Mouse (Mus musculus) olfactory bulb, adult 2 months (tissue): ENCODE measurements around the gene Map2k7.

Experiments
- CTCF ChIP-seq: fragments of 200-500 bp; IDR thresholded peaks from 2 replicates; pipeline ENCODE4 v1.5.1; 2012; ENCODE audit warnings: low read depth, mild to moderate bottlenecking, low read length, moderate library complexity; ENCODE audit not compliant: insufficient read depth
- POLR2A ChIP-seq: fragments of 200-500 bp; IDR thresholded peaks from 2 replicates; pipeline ENCODE4 v1.6.1; 2012; ENCODE audit warnings: mild to moderate bottlenecking, low read depth, low read length, moderate library complexity; ENCODE audit not compliant: insufficient read depth

DNA sequence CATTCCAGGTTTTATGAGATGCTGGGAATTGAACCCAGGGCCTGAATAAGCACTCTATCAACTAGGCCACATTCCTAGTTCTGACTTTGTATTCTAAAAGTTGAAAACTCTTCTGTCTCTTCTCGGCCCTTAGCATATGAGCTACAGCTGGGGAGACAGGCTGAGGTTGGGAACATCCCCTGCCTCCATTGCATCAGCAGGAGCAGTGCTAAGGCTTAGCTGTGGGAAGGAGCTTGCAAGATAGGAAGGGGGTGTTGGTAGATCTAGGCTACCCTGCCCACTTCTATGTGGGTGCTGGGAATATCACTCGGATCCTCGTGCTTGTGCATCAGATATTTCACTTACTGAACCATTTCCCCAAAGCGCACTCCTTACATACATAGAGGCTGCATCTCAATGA lies 10.6 kb upstream of the Map2k7 start:
- TF ChIP-seq POLR2A (no peak), CTCF (no peak)
